Mouse (Mus musculus): Measurements from ENCODE around the gene Dus1l. TPM values are rescaled to one million over a fixed set of nuclear protein-coding genes. Genes with fewer than 3 reads are reported as not detected.

Dus1l gene
- polyA plus RNA-seq, 1 experiment from 2014 or later = 39.8 TPM

GRCm38 (mm10) chr11:120808010-120808409 is 11.8 kb upstream of the Dus1l start:
- TF ChIP-seq CTCF (IDR thresholded peaks at IDR 0.05; ENCODE audit: low read depth) = no peak
- no peak for TF ChIP-seq EP300 (optimal IDR thresholded peaks at IDR 0.05)
- 87% methylated on average over 12 of the region's 12 CpGs for WGBS

GRCm38 (mm10) chr11:120805375-120806298 is 9.4 kb upstream of the Dus1l start:
- Histone ChIP-seq H3K4me3 (ENCODE audit: low read depth, low read length) (no peak overlapping the region), H3K4me1 (replicated peaks; ENCODE audit: control insufficient read depth, insufficient read depth) (no peaks in the 10 kb centered on the region), H3K27me3 (ENCODE audit: control insufficient read depth, insufficient read depth, low read length) (no peaks in the 10 kb centered on the region), H3K9ac (ENCODE audit: low read length) (no peak overlapping the region), H3K4me2 (replicated peaks; ENCODE audit: low read depth) (no peak overlapping the region), H3K36me3 (ENCODE audit: control insufficient read depth, insufficient read depth, low read length) (peaks cover 30% of the 10 kb centered on the region), H3K27ac (replicated peaks) (no peak overlapping the region), H3K9me3 (ENCODE audit: control insufficient read depth, low read length) (no peaks in the 10 kb centered on the region)
- DNase-seq (ENCODE audit: low spot score) = no peak
- no peak for ATAC-seq (ENCODE audit: low FRiP score, low TSS enrichment)
- TF ChIP-seq CTCF (IDR thresholded peaks at IDR 0.05; ENCODE audit: low read depth) = no peak
- no peak for TF ChIP-seq EP300 (optimal IDR thresholded peaks at IDR 0.05)
- WGBS = 74% methylated on average over 7 of the region's 7 CpGs

More at GRCm38 (mm10) chr11:120808010-120808409, 11.8 kb upstream of the Dus1l start:
- DNase-seq (ENCODE audit: low spot score) (no peak), ATAC-seq (ENCODE audit: low FRiP score, low TSS enrichment) (no peak)
- Histone ChIP-seq H3K9me3 (ENCODE audit: control insufficient read depth, low read length) (no peaks in the 10 kb centered on the region), H3K27ac (replicated peaks) (0 out of 2 replicates have a peak overlapping the region, but pooled peaks have one; percentile 24), H3K9ac (ENCODE audit: low read length) (no peak overlapping the region), H3K4me2 (replicated peaks; ENCODE audit: low read depth) (no peak overlapping the region), H3K27me3 (ENCODE audit: control insufficient read depth, insufficient read depth, low read length) (no peaks in the 10 kb centered on the region), H3K36me3 (ENCODE audit: control insufficient read depth, insufficient read depth, low read length) (peaks cover 54% of the 10 kb centered on the region), H3K4me1 (replicated peaks; ENCODE audit: control insufficient read depth, insufficient read depth) (no peaks in the 10 kb centered on the region), H3K4me3 (ENCODE audit: low read depth, low read length) (no peak overlapping the region)

- Histone ChIP-seq H3K27me3 (ENCODE audit: control insufficient read depth, insufficient read depth, low read length) (no peaks in the 10 kb centered on the region), H3K4me2 (replicated peaks; ENCODE audit: low read depth) (no peak overlapping the region), H3K4me1 (replicated peaks; ENCODE audit: control insufficient read depth, insufficient read depth) (no peaks in the 10 kb centered on the region), H3K27ac (replicated peaks) (no peak overlapping the region), H3K4me3 (ENCODE audit: low read depth, low read length) (no peak overlapping the region), H3K9me3 (ENCODE audit: control insufficient read depth, low read length) (no peaks in the 10 kb centered on the region), H3K36me3 (ENCODE audit: control insufficient read depth, insufficient read depth, low read length) (peaks cover 24% of the 10 kb centered on the region), H3K9ac (ENCODE audit: low read length) (no peak overlapping the region)
- no peak for TF ChIP-seq EP300 (optimal IDR thresholded peaks at IDR 0.05)
- no peak for TF ChIP-seq CTCF (IDR thresholded peaks at IDR 0.05; ENCODE audit: low read depth)
- DNase-seq (ENCODE audit: low spot score) = no peak
- ATAC-seq (ENCODE audit: low FRiP score, low TSS enrichment) = no peak
- 66% methylated on average over 4 of the region's 4 CpGs for WGBS
Observed at GRCm38 (mm10) chr11:120804769-120805168, 8.6 kb upstream of the Dus1l start.

- Histone ChIP-seq H3K27ac (replicated peaks) (no peak overlapping the region), H3K27me3 (ENCODE audit: control insufficient read depth, insufficient read depth, low read length) (no peaks in the 10 kb centered on the region), H3K36me3 (ENCODE audit: control insufficient read depth, insufficient read depth, low read length) (peaks cover 19% of the 10 kb centered on the region), H3K4me1 (replicated peaks; ENCODE audit: control insufficient read depth, insufficient read depth) (no peaks in the 10 kb centered on the region), H3K9ac (ENCODE audit: low read length) (no peak overlapping the region), H3K4me3 (ENCODE audit: low read depth, low read length) (no peak overlapping the region), H3K9me3 (ENCODE audit: control insufficient read depth, low read length) (no peaks in the 10 kb centered on the region), H3K4me2 (replicated peaks; ENCODE audit: low read depth) (no peak overlapping the region)
- DNase-seq (ENCODE audit: low spot score) (no peak), ATAC-seq (ENCODE audit: low FRiP score, low TSS enrichment) (no peak)
- 76% methylated on average over 7 of the region's 7 CpGs for WGBS
- TF ChIP-seq EP300 (optimal IDR thresholded peaks at IDR 0.05) (no peak), CTCF (IDR thresholded peaks at IDR 0.05; ENCODE audit: low read depth) (no peak)
Observed at GRCm38 (mm10) chr11:120804274-120804673, 8.1 kb upstream of the Dus1l start.

GRCm38 (mm10) chr11:120800061-120800904 is 4.1 kb upstream of the Dus1l start:
- H3K4me2 ChIP-seq (replicated peaks; ENCODE audit: low read depth) = peak overlapping the region; percentile 26; the same call in 1 of the 2 replicates
- H3K27me3 ChIP-seq (ENCODE audit: control insufficient read depth, insufficient read depth, low read length) = no peaks in the 10 kb centered on the region
- no peaks in the 10 kb centered on the region for H3K36me3 ChIP-seq (ENCODE audit: control insufficient read depth, insufficient read depth, low read length)
- H3K4me1 ChIP-seq (replicated peaks; ENCODE audit: control insufficient read depth, insufficient read depth) = peaks cover 2% of the 10 kb centered on the region; the same call in 1 of the 2 replicates
- H3K9ac ChIP-seq (ENCODE audit: low read length) = no peak overlapping the region
- 4% methylated on average over 10 of the region's 10 CpGs for WGBS
- H3K9me3 ChIP-seq (ENCODE audit: control insufficient read depth, low read length) = no peaks in the 10 kb centered on the region
- DNase-seq (ENCODE audit: low spot score) = peak; percentile 88
- no peak for TF ChIP-seq EP300 (optimal IDR thresholded peaks at IDR 0.05)
- TF ChIP-seq CTCF (IDR thresholded peaks at IDR 0.05; ENCODE audit: low read depth) = peak; percentile 95
- H3K4me3 ChIP-seq (ENCODE audit: low read depth, low read length) = no peak overlapping the region
- peak overlapping the region; percentile 73 for H3K27ac ChIP-seq (replicated peaks)
- ATAC-seq (ENCODE audit: low FRiP score, low TSS enrichment) = peak; percentile 77
